Mouse (Mus musculus): ENCODE measurements around the gene Olfr1369-ps1.
"Not testable (repeated sequence)": the region's sequence is repeated elsewhere in the genome, so short reads cannot be mapped to it uniquely, and the experiment has no call there.

Olfr1369-ps1 gene

DNA sequence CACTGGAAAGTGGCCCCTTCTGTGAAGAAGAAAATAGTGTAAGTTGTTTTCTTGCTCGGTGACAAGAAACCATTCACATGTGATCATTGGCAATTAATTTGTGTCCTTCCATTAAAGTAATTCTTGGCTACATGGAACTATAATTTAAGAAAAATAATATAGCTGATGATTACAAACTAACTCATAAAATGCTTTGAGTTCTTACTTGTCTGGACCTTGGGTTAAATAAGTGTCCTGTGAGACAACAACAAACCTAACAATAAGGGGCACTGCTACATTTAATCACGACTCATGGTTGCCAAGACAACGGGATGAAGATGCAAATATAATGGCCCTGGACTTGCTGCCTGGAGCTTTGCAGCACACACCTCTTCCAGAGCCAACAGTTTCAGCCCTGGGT, at the start of gene Olfr1369-ps1:
Gene Olfr1369-ps1 (plus strand): TSS at position 301 of the 400 bp plus-strand sequence.
- DNase-seq = not testable (repeated sequence)

DNA sequence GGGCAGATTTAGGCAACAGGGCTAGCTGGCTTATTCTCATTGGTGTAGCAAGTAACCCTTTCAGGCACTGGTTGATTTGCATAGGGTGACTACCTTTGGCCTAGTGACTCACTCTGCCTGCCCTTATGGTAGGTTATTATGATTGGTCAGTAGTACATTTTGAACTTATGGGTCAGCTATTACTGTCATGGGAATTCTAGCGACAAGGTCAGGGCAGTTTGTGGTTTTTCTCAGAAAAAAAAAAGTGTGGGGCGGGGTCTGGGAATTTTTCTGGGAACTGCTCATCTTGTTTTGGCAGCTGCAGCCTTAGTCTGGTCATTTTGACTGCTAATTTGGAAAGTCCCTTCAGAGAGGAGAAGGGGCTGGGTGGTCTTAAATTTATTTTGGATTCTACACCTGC, 45.3 kb upstream of the Olfr1369-ps1 start:
- peak; percentile 62 for DNase-seq

DNA sequence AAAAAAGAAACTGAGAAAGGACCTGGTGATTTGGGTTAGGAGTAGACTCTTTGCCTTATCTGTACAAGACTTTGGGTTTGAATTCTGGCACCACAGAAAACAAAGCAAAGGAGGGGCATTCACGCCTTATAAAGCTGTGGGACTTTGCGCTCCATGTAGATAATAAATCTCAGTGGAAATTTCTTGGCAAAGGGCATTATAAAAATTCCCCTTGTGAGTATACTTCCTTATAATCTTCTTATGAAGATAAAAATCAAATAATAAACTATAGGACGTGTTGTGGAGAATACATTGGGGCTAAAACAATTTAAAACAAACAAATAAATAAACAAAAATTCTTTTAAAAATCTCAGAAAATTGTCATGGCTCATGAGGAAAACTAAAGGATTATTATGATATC, 36.4 kb upstream of the Olfr1369-ps1 start, which contains the start of gene Olfr1370:
Gene Olfr1370 (minus strand): TSS at position 101 of the 400 bp plus-strand sequence.
- no peak for DNase-seq

DNA sequence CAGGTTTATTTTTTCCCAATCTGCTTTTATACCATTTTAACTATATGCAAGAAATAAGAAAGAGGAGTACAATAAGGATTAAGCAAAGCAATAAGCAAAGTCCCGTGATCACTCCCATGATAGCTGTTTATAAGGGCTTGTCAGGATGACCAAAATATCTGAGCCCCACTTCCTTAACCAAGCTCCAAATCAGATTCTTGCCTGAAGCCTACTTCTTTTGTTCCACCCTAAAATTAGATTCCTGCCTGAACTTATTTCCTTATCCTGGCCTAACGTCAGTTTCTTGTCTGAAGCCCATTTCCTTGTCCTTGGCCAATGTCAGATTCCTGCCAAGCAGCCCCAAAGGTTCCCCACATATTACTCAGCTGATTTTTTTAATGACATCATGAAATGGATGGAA, 28.6 kb upstream of the Olfr1369-ps1 start:
- DNase-seq = peak; percentile 82

DNA sequence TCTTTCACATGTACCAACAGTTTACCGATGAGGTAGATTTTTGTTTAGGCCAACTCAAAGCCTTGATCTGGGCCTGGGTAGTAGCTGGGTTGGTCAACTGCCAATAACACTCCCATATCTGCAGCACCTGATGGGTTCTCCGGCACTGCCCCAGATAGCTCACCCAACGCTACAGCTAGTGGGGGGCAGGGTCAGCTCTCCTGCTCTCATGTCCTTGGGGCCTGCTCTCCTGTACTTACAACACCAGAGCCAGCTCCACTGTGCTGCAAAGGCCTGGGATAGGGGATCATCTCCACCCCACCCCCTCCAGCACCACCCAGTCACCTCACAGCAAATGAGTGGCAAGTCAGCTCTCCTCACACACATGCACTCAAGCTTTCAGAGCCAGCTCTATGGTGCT, 1.5 kb upstream of the Olfr1369-ps1 start:
- no peak for DNase-seq

DNA sequence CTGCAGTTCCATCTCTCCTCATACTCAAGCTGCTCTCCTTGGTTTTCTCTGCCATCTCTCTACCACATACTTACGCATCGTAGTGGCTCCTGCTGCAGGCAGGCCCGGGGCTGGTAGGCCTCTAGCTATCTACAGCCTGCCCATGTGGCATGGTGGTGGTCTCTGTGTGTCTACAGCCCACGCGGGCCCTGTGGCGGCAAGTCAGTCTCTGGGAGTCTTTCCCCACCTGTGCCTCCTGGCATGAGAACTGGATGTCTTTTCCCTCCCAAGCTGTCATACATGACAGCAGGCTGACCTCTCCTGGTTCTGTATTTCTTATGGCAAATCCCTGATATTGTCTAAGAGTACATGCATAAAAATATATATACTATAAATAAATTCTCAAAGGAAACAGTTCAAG, 842 bp upstream of the Olfr1369-ps1 start:
- DNase-seq = no peak

DNA sequence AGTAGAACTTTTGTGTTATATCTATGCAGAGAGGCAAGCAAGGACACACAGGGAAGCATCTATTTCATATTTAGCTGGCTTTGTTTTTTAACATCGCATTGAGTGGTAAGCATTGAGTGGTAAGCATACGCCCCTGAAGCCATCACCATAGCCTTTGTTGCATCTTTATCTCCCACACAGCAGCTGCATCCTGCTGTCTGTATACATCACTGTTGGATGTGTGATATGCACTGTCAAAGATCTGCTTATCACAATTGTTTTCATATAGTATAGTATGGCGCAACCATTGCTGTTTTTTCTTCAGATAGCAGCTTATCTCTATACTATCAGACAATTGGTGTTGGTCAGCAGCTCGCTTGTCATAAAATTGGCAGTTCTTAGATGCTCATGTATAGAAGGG, 2.8 kb downstream of the Olfr1369-ps1 start:
- DNase-seq = no peak

DNA sequence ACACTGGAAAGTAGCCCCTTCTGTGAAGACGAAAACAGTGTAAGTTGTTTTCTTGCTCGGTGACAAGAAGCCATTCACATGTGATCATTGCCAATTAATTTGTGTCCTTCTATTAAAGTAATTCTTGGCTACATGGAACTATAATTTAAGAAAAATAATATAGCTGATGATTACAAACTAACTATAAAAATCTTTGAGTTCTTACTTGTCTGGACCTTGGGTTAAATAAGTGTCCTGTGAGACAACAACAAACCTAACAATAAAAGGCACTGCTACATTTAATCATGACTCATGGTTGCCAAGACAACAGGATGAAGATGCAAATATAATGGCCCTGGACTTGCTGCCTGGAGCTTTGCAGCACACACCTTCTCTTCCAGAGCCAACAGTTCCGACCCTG, 18.1 kb downstream of the Olfr1369-ps1 start, which contains the start of gene Olfr263:
Gene Olfr263 (plus strand): TSS at position 301 of the 400 bp plus-strand sequence.
- not testable (repeated sequence) for DNase-seq

DNA sequence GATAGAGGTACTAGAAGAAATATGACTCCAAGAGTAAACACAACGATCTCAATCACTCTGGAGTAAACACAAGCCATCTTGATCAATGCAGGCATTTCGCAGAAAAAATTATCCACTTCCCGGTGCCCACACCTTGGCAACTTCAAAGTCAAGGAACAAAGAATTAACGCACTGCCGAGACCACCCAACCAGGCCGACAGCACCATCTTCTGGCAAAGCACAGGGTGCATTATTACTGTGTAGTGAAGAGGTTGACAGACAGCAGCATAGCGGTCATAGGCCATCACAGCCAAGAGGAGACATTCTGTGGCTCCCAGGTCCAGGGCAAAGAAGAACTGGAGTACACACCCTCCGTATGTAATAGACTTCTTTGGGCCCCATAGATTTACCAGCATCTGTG, 31.1 kb downstream of the Olfr1369-ps1 start:
- DNase-seq = no peak

DNA sequence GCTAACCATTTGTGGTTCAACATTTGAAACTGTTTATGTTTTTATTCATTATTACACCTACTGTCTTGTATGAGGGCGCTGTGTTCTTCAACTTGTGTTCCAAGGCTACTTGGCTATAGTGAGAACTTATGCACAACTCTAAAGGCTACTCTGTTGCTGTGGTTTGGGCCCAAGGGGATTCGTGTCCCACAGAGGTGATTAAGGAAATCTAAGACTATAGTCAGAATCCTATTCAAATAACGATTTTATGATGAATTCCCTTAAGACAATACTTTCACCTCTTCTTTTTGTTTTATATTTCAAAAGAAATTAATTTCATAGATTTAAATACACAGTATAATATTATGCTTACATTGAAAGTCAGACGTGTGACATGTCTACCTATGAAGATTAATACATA, 34.5 kb downstream of the Olfr1369-ps1 start, which contains the start of gene Olfr1368:
Gene Olfr1368 (minus strand): TSS at position 101 of the 400 bp plus-strand sequence.
- DNase-seq = no peak

DNA sequence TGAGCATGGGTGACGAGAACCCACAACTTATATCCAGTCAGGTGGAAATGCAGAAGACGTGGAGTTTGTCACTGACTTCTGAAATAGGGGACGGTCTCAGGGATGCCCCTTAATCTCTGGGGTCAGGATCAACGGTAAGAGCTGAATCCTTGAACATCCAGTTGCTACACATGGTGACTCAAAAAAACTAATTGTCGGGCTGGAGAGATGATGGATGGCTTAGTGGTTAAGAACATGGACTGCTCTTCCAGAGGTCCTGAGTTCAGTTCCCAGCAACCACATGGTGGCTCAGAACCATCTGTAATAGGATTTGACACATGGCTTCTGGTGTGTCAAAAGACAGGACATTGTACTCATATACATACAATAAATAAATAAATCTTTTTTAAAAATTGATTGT, 44.6 kb downstream of the Olfr1369-ps1 start:
- DNase-seq = peak; percentile 65

DNA sequence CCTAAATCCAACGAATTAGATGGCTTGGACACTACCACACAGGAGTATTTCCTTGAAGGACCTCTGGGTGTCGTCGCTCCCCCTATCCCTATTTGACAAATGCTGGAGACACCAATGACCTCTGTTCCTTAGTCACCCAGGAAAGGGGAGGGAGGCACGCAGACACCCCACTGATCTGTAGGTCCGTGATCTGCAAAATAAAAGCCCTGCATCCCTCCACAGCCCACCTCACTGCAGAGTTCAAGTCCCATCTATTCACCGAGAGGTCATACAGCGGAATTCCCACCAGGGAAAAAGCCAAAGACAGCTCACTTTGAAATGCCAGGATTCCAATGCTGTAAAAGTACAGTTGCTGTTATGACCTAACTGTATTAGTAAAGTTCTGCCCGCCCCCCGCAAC, 46.8 kb downstream of the Olfr1369-ps1 start:
- DNase-seq = peak; percentile 83

DNA sequence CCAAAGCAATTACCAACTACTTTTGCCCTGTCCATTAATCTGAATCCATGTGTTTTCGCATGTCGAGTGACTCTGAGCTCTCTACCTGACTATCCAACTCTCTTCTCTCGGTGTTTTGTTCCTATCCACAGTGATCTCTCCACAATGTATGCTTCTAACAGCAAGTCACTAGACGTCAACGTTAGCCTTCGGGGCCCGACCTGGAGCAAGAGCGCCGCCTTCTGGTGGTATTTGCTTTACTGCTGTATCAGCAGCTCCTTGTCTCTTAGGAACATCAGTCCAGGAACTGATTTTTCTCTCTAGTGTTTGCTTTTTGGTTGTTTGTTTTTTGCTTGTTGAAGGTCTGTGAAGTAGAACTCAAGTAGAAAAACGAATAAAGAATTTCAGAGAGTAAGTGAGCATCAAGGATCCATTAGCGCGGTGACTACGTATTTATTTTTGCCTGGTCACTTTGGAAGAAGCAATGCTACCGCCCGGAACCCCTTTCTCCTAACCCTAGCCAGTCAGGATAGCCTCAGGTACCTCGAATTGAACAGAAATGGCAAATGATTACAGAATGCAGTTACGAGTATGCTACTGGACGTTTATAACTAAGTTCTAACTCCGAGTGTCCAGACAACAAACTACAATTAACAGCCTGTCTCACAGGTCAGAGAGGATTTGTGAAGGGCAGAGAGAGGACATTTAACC, 47.6 kb downstream of the Olfr1369-ps1 start:
- peak; percentile 96 for DNase-seq

DNA sequence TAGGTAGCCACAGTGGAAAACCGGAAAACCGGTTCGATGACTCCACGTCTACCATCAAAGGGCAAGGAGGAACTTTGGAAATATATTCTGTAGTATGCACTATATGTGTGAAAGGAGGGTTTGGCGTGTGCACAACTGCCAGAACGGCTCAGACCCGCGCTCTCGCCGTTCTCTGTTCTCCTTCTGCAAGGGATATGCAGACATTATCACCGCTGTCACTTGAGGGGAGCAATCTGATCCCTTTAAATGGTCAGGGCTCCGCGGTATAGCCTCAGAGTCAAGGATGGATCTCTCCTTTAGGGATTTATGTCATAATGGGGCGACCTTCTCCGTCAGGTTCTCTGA, 48.2 kb downstream of the Olfr1369-ps1 start:
- peak; percentile 83 for DNase-seq

DNA sequence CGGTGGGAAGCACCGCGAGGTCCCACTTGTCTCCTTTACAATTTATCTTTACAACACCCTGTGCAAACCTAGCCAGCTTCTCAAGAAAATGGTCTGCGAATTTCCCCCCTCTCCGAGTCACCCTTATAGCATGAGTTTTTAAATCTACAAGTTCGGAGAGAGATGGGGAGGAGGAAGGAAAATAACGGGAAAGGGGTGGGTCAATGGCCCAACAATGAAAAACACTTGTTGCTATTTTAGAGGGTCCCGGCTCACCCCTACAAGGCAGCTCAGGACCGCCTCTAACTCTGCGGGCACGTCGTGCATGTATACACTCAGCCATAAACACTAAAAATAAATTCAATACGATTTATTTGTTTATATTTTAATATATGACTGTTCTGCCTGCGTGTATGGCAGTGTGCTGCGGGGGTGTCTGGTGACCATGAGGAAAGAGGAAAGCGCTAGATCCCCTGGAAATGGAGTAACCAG, 48.8 kb downstream of the Olfr1369-ps1 start:
- peak; percentile 92 for DNase-seq

DNA sequence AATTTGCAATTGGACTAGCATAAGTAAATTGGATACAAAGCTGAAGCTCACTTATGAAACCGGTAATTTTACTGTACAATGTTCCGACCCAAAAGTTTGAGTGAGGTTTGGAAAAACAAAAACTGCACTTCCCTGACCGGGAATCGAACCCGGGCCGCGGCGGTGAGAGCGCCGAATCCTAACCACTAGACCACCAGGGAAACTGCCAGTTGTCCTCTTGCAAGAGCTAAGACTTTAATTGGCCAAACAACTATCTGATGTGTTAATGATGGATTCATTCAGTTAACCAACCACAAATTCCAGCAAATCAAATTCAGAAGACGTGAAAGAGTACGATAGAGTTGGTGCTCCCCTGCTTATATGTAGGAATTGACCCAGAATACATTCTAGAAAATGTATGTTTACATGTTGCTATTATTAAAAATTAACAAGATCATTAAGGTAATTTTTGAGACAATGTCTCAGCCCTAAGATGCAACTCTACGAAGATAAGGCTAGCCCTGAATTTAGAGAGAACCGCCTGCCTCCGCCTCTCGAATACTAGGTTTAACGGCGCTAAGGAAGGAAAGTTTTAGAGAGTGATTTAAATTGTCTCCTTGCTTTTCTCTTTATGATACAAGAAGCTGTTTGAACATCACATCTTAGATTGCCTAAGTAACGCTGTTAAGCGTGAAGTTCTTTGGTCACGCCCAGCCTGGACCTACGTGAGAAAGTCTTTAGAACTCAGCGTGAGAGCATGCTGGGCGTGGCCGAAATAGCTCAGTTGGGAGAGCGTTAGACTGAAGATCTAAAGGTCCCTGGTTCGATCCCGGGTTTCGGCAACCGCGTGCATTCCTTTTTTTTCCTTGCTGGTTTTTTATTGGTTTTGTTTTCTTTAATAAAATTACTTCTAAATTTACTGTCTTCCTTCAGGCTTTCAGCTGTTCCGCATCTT, 49.6 kb downstream of the Olfr1369-ps1 start:
- DNase-seq = peak; percentile 98

DNA sequence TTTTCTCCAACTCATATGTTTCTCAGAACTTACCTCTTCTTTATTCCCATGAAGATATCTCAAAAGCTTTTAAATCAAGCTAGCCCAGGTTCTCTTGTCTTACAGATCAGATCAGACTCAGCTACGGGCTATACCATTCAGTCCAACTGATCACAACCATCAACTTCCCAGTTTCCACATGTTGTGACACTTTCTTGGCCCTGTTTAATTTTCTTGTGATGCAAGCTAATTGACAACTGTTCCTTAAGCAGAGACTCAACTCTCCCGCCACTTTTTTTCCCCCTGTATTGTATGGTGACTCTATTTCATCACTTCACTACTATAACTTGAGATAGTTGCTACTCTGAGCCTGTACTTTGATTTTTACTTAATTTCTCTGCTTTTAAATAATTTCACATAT, 50.3 kb downstream of the Olfr1369-ps1 start:
- peak; percentile 70 for DNase-seq

DNA sequence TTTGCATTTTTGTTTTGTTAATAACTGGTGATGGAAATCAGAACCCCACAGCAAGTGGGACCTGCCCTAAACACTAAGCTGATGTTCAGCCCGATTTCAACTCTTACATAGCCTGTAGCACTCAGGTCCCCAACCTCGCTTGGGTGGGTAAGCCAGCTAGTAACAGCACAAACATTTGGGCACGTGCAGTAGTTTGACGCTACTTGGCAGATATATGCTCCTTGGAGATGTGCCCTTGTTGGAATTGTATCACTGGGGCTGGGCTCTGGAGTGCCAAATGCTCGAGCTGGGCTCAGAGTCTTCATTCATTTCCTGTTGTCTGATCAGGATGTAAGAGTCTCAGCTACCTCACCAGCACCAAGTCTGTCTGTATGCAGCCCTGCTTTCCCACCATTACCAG, 51.3 kb downstream of the Olfr1369-ps1 start:
- no peak for DNase-seq

DNA sequence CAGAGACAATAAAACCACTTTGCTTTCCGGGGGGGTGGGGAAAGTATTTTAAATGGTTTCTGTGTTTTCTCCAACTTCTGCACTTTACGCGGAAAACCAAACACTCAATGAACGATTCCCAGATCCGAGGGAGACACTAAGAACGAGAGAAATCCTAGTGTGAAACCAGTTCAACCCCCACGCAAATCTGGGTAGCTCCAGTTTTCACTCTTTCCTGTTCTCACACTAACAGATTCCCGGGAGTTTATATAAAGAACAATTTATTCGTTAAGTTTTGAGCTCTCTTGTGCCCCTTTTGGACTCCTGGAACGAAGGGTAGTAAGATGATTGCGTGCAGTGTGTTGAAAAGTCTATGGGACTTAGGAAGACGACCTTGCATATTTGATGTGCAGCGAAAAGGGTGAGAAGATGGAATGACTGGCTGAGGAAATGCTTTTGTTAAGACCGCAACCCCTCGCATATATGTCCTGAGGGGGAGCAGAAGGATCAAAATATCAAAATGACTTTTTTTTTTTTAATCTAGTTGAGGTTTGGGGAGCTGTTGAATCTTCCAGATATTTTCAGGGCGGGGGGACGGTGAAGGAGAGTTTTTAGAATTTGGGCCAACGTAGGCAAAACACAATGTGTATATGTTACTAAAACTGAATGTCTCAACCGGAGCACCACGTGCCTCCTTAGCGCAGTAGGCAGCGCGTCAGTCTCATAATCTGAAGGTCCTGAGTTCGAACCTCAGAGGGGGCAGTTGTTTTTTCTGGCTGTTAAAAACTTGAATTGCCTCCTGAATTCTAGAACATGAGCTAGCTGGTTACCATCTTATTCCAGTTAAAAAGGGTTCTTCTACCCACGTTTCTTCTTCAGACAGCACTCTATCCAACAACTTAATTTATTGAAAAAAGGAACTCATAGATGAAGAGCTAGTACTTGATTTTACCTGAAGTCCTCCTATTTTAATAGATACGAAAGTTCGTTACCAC, 55.9 kb downstream of the Olfr1369-ps1 start:
- peak; percentile 95 for DNase-seq

DNA sequence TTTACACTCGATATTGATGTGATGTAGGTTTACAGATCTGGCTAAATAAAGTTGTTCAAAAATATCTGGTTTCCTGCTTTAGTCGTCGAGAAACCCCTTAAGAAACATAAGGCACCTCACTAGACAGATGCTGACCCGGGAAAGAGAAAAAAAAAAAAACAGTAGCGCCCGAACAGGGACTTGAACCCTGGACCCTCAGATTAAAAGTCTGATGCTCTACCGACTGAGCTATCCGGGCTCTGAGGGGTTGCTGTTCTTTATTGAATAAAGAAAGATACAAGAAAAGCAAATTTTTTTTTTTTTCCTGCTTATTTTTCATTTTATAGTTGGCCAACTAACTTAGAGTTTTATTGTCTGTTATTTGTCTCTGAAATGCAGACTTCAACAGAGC, 56.6 kb downstream of the Olfr1369-ps1 start:
- no peak for DNase-seq

DNA sequence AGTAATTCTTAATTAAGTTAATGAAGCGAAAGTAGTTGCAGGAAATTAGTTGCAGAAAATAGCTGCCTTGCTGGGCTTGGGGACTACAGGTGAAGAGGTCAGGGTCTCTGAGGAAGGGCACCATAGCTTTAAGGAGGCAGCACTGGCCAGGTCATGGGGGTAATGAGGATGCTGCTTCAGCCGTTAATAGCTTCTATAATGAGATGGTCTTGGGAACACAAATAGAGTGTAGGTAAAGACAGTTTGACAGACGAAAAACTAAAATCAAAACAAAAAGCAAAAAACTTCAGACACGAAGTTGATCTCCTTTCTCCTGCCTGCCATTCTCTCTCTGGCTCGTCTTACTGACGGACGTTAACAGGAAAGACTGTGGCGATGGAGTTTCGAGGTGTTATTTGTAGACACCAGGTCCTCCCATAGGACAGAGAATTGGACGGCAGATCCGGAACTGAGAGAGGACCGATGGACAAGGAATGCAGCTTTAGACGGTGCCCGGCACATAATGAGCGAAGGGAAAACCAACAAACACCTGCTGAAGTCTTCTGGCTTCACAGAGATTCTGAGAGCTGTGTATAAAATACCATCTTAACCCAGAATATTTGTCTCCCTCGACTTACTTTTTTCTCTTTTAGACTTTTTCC, 57.2 kb downstream of the Olfr1369-ps1 start:
- no peak for DNase-seq

All from heart, adult 11 months (tissue).